Mouse (Mus musculus): ENCODE results near the gene Pgpep1.

DNA sequence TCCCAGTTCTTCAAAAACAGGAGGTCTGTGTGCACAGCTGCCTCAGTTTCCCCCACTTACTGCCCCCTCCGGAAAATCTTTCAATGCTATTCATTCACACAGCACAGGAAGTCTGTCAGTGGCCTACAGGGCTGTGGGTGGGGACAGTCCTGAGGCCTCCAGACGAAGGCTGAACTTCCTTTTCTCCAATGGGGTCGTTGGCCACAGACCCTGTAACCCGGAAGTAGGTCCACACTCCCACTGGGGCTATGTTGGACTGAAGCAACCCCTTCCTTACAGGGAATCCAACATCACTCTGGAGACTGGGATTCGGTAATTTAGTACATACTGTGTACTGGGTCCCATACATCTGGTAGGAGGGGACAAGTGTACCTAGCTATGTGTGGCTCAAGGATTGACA, 33.4 kb upstream of the Pgpep1 start:
- TF ChIP-seq CTCF (IDR thresholded peaks at IDR 0.05; ENCODE audit: extremely low read depth, insufficient read length, insufficient replicate concordance, low read depth, low read length) (no peak), POLR2A (IDR thresholded peaks at IDR 0.05; ENCODE audit: low read depth, low read length) (no peak)
